10 mouse cellular contexts compared by ENCODE assay signal in genomic region chr9:73982597-73983344, GRCm38 (mm10). TPM values are rescaled to one million over a fixed set of nuclear protein-coding genes. Genes with fewer than 3 reads are reported as not detected.
DNase-seq lines count a peak whose midpoint lies in the region; ATAC-seq lines count a peak whose summit lies in the region.
"Had no signal": no experiment of that assay in that cellular context is flagged by ENCODE, and none has a peak within 500 bp of the region (broad histone marks: within the 10 kb centered on the region; RNA-seq: fewer than 3 reads in every experiment).

No protein-coding gene starts in this region.

- peak; percentile 52 for DNase-seq in heart, adult 8-10 months (ENCODE audit: low spot score)
- peak; percentile 80 to 82 for DNase-seq in adrenal gland, postnatal 36 days
- DNase-seq in fibroblast of lung, adult 2 months (ENCODE audit: low read depth), result peak; percentile 15
- peak; percentile 23 to 47 for DNase-seq in left cerebral cortex, adult 8-10 months (ENCODE audit: low spot score in 2 of 2)
- peak; percentile 2 for DNase-seq in thymus, postnatal 25 days

- no peak overlapping the region for H3K4me2 ChIP-seq in heart, embryonic 11.5 days
- no peak overlapping the region for H3K4me2 ChIP-seq in hindbrain, embryonic 12.5 days (replicated peaks)
- H3K4me2 ChIP-seq in midbrain, embryonic 12.5 days (replicated peaks), result no peak overlapping the region
- H3K4me2 ChIP-seq: stomach, embryonic 15.5 days had no signal

- no peaks in the 10 kb centered on the region for H3K9me3 ChIP-seq in heart, embryonic 11.5 days (replicated peaks; ENCODE audit: control insufficient read depth, low read length)
- H3K9me3 ChIP-seq in hindbrain, embryonic 12.5 days (replicated peaks), result no peaks in the 10 kb centered on the region
- no peaks in the 10 kb centered on the region for H3K9me3 ChIP-seq in midbrain, embryonic 12.5 days
- H3K9me3 ChIP-seq: stomach, embryonic 15.5 days had no signal

- WGBS in heart, embryonic 11.5 days (ENCODE audit: insufficient replicate concordance), result 15% methylated on average over 6 of the region's 6 CpGs
- 14% methylated on average over 6 of the region's 6 CpGs for WGBS in hindbrain, embryonic 12.5 days
- 11% methylated on average over 6 of the region's 6 CpGs for WGBS in midbrain, embryonic 12.5 days

- no peaks in the 10 kb centered on the region for H3K36me3 ChIP-seq in heart, embryonic 11.5 days (ENCODE audit: control insufficient read depth, insufficient read depth, low read length)
- no peaks in the 10 kb centered on the region for H3K36me3 ChIP-seq in hindbrain, embryonic 12.5 days
- no peaks in the 10 kb centered on the region for H3K36me3 ChIP-seq in midbrain, embryonic 12.5 days
- H3K36me3 ChIP-seq: stomach, embryonic 15.5 days had no signal

- H3K27me3 ChIP-seq in heart, embryonic 11.5 days (ENCODE audit: control insufficient read depth, insufficient read depth, low read length), result no peaks in the 10 kb centered on the region
- H3K27me3 ChIP-seq in hindbrain, embryonic 12.5 days, result no peaks in the 10 kb centered on the region
- no peaks in the 10 kb centered on the region for H3K27me3 ChIP-seq in midbrain, embryonic 12.5 days
- H3K27me3 ChIP-seq: stomach, embryonic 15.5 days had no signal

- ATAC-seq in heart, embryonic 11.5 days (replicated peaks; ENCODE audit: insufficient number of reproducible peaks, low FRiP score, low TSS enrichment), result no peak
- peak; percentile 54; the same call in 1 of the 2 replicates for ATAC-seq in hindbrain, embryonic 12.5 days (ENCODE audit: low FRiP score)
- ATAC-seq in midbrain, embryonic 12.5 days (ENCODE audit: low FRiP score, low read depth), result peak; percentile 69; the same call in 1 of the 2 replicates

- no peak overlapping the region for H3K4me3 ChIP-seq in heart, embryonic 11.5 days (ENCODE audit: low read depth, low read length)
- H3K4me3 ChIP-seq in hindbrain, embryonic 12.5 days, result no peak overlapping the region
- no peak overlapping the region for H3K4me3 ChIP-seq in midbrain, embryonic 12.5 days
- H3K4me3 ChIP-seq: stomach, embryonic 15.5 days had no signal

- H3K27ac ChIP-seq in heart, embryonic 11.5 days (ENCODE audit: low read depth, low read length), result no peak overlapping the region
- H3K27ac ChIP-seq in hindbrain, embryonic 12.5 days, result no peak overlapping the region
- no peak overlapping the region for H3K27ac ChIP-seq in midbrain, embryonic 12.5 days (replicated peaks)
- H3K27ac ChIP-seq: stomach, embryonic 15.5 days had no signal

- 0 out of 2 replicates have a peak, but pooled peaks cover 3% of the 10 kb centered on the region for H3K4me1 ChIP-seq in heart, embryonic 11.5 days (ENCODE audit: control insufficient read depth, insufficient read depth, low read length)
- no peaks in the 10 kb centered on the region for H3K4me1 ChIP-seq in hindbrain, embryonic 12.5 days
- H3K4me1 ChIP-seq in midbrain, embryonic 12.5 days, result no peaks in the 10 kb centered on the region
- H3K4me1 ChIP-seq: stomach, embryonic 15.5 days had no signal

- H3K9ac ChIP-seq in heart, embryonic 11.5 days (ENCODE audit: low read depth, low read length), result no peak overlapping the region
- H3K9ac ChIP-seq in hindbrain, embryonic 12.5 days, result no peak overlapping the region
- H3K9ac ChIP-seq in midbrain, embryonic 12.5 days (replicated peaks), result no peak overlapping the region
- H3K9ac ChIP-seq: stomach, embryonic 15.5 days had no signal

RNA-seq across cellular contexts. Expression of gene Unc13c, which starts 14.0 kb away (rescaled TPM):
- under 1 TPM; 0.20 to 0.35 (median 0.28) TPM for total RNA-seq in heart, adult 8-10 months (2022)
- polyA plus RNA-seq in heart, embryonic 11.5 days (2014; fragmentation: Nextera tagmentation; extraction: Ambion mirVana), result 1.3 and 2.4 TPM in 2 replicates
- total RNA-seq in adrenal gland, postnatal 36 days (2021), result 1 to 10 TPM; 1.1 to 1.2 TPM
- 0.76 and 1.2 TPM in 2 replicates for polyA plus RNA-seq in hindbrain, embryonic 12.5 days (2016; fragmentation: Nextera tagmentation; extraction: Ambion mirVana)
- 10 to 100 TPM; 30.6 to 38.9 (median 34.4) TPM for total RNA-seq in left cerebral cortex, adult 8-10 months (2022)
- 0.43 and 0.74 TPM in 2 replicates for polyA plus RNA-seq in midbrain, embryonic 12.5 days (2016; fragmentation: Nextera tagmentation; extraction: Ambion mirVana)
- polyA plus RNA-seq: large intestine, adult 2 months had no signal

Comparison
In these comparisons a context has a peak if more than half of its experiments do, and no peak if none do; other contexts are left out.
1. DNase-seq: peak in every context shown above with its lines; median percentile 81 in adrenal gland, postnatal 36 days; 52 in heart, adult 8-10 months; 35 in left cerebral cortex, adult 8-10 months; 15 in fibroblast of lung, adult 2 months; 2 in thymus, postnatal 25 days.
2. RNA of gene Unc13c, which starts 14.0 kb away (total RNA-seq): 30.6 to 38.9 TPM in left cerebral cortex, adult 8-10 months; 1.1 to 1.2 TPM in adrenal gland, postnatal 36 days and 0.20 to 0.35 TPM in heart, adult 8-10 months; every median in the first group is over 10 times any median in the second.